Mouse (Mus musculus): ENCODE data around the gene Samhd1. TPM values are rescaled to one million over a fixed set of nuclear protein-coding genes. Genes with fewer than 3 reads are reported as not detected.
A peak's percentile ranks its signal among the peaks of the same experiment; 100 is the strongest.

Gene Samhd1
- polyA plus RNA-seq, 1 experiment from 2014 or later: 32.4 TPM

GRCm38 (mm10) chr2:157078793-157079700, 56.0 kb downstream of the Samhd1 start, which contains the start of gene Soga1:
Soga1 (minus strand) TSS chr2:157079254.
- H3K9ac ChIP-seq (ENCODE audit: low read length): peak within 1 kb of the TSS; percentile 95
- peak within 1 kb of the TSS; percentile 80 for H3K4me3 ChIP-seq (ENCODE audit: low read length)
- H3K4me1 ChIP-seq (replicated peaks; ENCODE audit: control insufficient read depth, insufficient read depth, low read length): peaks cover 35% of the 10 kb centered on the region
- H3K9me3 ChIP-seq (ENCODE audit: control insufficient read depth, low read length): no peaks in the 10 kb centered on the region
- ATAC-seq (ENCODE audit: low read depth): peak; percentile 91
- H3K4me2 ChIP-seq (ENCODE audit: low read depth, low read length): peak within 1 kb of the TSS; percentile 65
- H3K27ac ChIP-seq (ENCODE audit: low read length): peak within 1 kb of the TSS; percentile 95
- under 1% methylated on average over 86 of the region's 136 CpGs for WGBS
- H3K36me3 ChIP-seq (ENCODE audit: control insufficient read depth, insufficient read depth, low read length): no peaks in the 10 kb centered on the region
- H3K27me3 ChIP-seq (ENCODE audit: control insufficient read depth, insufficient read depth, low read depth, low read length): no peaks in the 10 kb centered on the region

- Histone ChIP-seq H3K4me3 (ENCODE audit: low read length) (peak overlapping the region; percentile 80), H3K4me2 (ENCODE audit: low read depth, low read length) (peak overlapping the region; percentile 65), H3K9me3 (ENCODE audit: control insufficient read depth, low read length) (no peaks in the 10 kb centered on the region), H3K4me1 (replicated peaks; ENCODE audit: control insufficient read depth, insufficient read depth, low read length) (peaks cover 44% of the 10 kb centered on the region), H3K27me3 (ENCODE audit: control insufficient read depth, insufficient read depth, low read depth, low read length) (no peaks in the 10 kb centered on the region), H3K36me3 (ENCODE audit: control insufficient read depth, insufficient read depth, low read length) (no peaks in the 10 kb centered on the region), H3K9ac (ENCODE audit: low read length) (peak overlapping the region; percentile 95), H3K27ac (ENCODE audit: low read length) (peak overlapping the region; percentile 95)
- under 1% methylated on average over 44 of the region's 79 CpGs for WGBS
- peak; percentile 10 for ATAC-seq (ENCODE audit: low read depth)
Observed at GRCm38 (mm10) chr2:157078059-157078792, 56.8 kb downstream of the Samhd1 start.

GRCm38 (mm10) chr2:157077641-157078058, 57.4 kb downstream of the Samhd1 start:
- Histone ChIP-seq H3K36me3 (ENCODE audit: control insufficient read depth, insufficient read depth, low read length) (no peaks in the 10 kb centered on the region), H3K4me3 (ENCODE audit: low read length) (peak overlapping the region; percentile 80), H3K27ac (ENCODE audit: low read length) (peak overlapping the region; percentile 95), H3K9ac (ENCODE audit: low read length) (peak overlapping the region; percentile 95), H3K9me3 (ENCODE audit: control insufficient read depth, low read length) (no peaks in the 10 kb centered on the region), H3K4me1 (replicated peaks; ENCODE audit: control insufficient read depth, insufficient read depth, low read length) (peaks cover 49% of the 10 kb centered on the region), H3K4me2 (ENCODE audit: low read depth, low read length) (peak overlapping the region; percentile 65), H3K27me3 (ENCODE audit: control insufficient read depth, insufficient read depth, low read depth, low read length) (no peaks in the 10 kb centered on the region)
- under 1% methylated on average over 15 of the region's 15 CpGs for WGBS
- ATAC-seq (ENCODE audit: low read depth): peak; percentile 36

DNA sequence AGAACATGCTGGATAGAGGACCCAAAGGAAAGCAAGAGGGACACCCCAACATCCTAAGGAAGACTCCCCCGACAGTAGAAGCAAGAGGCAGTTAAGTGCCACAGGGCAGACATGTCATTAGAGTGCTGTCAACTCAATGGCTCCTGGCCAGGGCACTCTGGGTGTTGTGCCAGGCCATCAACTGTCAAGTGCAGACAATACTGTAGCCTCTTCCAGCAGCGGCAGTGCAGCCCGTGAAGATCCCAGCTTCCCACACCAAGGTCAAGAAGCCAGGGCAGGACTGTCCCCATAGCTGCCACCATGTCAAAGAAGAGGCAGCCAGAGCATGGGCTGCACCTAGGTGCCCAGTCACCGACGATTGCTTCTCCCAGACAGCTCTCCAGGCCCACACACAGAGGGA, 57.9 kb downstream of the Samhd1 start:
- H3K9ac ChIP-seq (ENCODE audit: low read length): peak overlapping the region; percentile 95
- H3K27ac ChIP-seq (ENCODE audit: low read length): peak overlapping the region; percentile 95
- H3K36me3 ChIP-seq (ENCODE audit: control insufficient read depth, insufficient read depth, low read length): no peaks in the 10 kb centered on the region
- no peak for ATAC-seq (ENCODE audit: low read depth)
- no peaks in the 10 kb centered on the region for H3K9me3 ChIP-seq (ENCODE audit: control insufficient read depth, low read length)
- peaks cover 54% of the 10 kb centered on the region for H3K4me1 ChIP-seq (replicated peaks; ENCODE audit: control insufficient read depth, insufficient read depth, low read length)
- peak overlapping the region; percentile 65 for H3K4me2 ChIP-seq (ENCODE audit: low read depth, low read length)
- 14% methylated on average over 5 of the region's 5 CpGs for WGBS
- H3K4me3 ChIP-seq (ENCODE audit: low read length): peak overlapping the region; percentile 80
- no peaks in the 10 kb centered on the region for H3K27me3 ChIP-seq (ENCODE audit: control insufficient read depth, insufficient read depth, low read depth, low read length)

GRCm38 (mm10) chr2:157076585-157076984, 58.5 kb downstream of the Samhd1 start:
- 60% methylated on average over 7 of the region's 7 CpGs for WGBS
- Histone ChIP-seq H3K36me3 (ENCODE audit: control insufficient read depth, insufficient read depth, low read length) (no peaks in the 10 kb centered on the region), H3K27me3 (ENCODE audit: control insufficient read depth, insufficient read depth, low read depth, low read length) (no peaks in the 10 kb centered on the region), H3K9ac (ENCODE audit: low read length) (0 out of 2 replicates have a peak overlapping the region, but pooled peaks have one; percentile 9), H3K4me3 (ENCODE audit: low read length) (peak overlapping the region; percentile 80), H3K27ac (ENCODE audit: low read length) (peak overlapping the region; percentile 43), H3K4me1 (replicated peaks; ENCODE audit: control insufficient read depth, insufficient read depth, low read length) (peaks cover 60% of the 10 kb centered on the region), H3K9me3 (ENCODE audit: control insufficient read depth, low read length) (no peaks in the 10 kb centered on the region), H3K4me2 (ENCODE audit: low read depth, low read length) (peak overlapping the region; percentile 65)
- no peak for ATAC-seq (ENCODE audit: low read depth)

DNA sequence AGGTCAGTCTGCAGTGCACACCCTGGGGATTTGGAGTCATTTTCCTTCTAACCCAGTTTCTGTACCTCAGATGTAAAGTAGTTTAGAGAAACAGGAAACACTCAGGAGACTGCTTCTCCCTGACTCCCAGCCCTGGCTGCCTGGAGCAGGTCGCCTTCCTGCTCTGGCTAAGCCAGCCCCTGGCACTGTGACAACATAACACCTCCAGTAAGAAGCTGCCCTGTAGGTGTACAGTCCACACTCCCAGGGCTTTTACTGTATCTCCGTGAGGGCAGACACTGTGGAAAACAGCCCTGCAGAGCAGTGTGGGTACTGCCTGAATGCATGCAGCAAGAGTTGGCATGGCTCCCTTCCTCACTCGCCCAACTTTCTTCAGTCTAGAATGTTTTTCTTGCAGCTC, 59.4 kb downstream of the Samhd1 start:
- WGBS: 7% methylated on average over 3 of the region's 3 CpGs
- H3K27ac ChIP-seq (ENCODE audit: low read length): peak overlapping the region; percentile 82

GRCm38 (mm10) chr2:157075226-157075625, 59.8 kb downstream of the Samhd1 start:
- Histone ChIP-seq H3K27me3 (ENCODE audit: control insufficient read depth, insufficient read depth, low read depth, low read length) (no peaks in the 10 kb centered on the region), H3K4me2 (ENCODE audit: low read depth, low read length) (peak overlapping the region; percentile 65), H3K9me3 (ENCODE audit: control insufficient read depth, low read length) (no peaks in the 10 kb centered on the region), H3K4me3 (ENCODE audit: low read length) (peak overlapping the region; percentile 80), H3K27ac (ENCODE audit: low read length) (peak overlapping the region; percentile 82), H3K4me1 (replicated peaks; ENCODE audit: control insufficient read depth, insufficient read depth, low read length) (peaks cover 74% of the 10 kb centered on the region), H3K9ac (ENCODE audit: low read length) (peak overlapping the region; percentile 50), H3K36me3 (ENCODE audit: control insufficient read depth, insufficient read depth, low read length) (no peaks in the 10 kb centered on the region)
- WGBS: 75% methylated on average over 3 of the region's 3 CpGs
- no peak for ATAC-seq (ENCODE audit: low read depth)

More for the DNA sequence above, 59.4 kb downstream of the Samhd1 start:
- Histone ChIP-seq H3K9me3 (ENCODE audit: control insufficient read depth, low read length) (no peaks in the 10 kb centered on the region), H3K36me3 (ENCODE audit: control insufficient read depth, insufficient read depth, low read length) (no peaks in the 10 kb centered on the region), H3K4me3 (ENCODE audit: low read length) (peak overlapping the region; percentile 80), H3K4me2 (ENCODE audit: low read depth, low read length) (peak overlapping the region; percentile 65), H3K9ac (ENCODE audit: low read length) (peak overlapping the region; percentile 50), H3K27me3 (ENCODE audit: control insufficient read depth, insufficient read depth, low read depth, low read length) (no peaks in the 10 kb centered on the region), H3K4me1 (replicated peaks; ENCODE audit: control insufficient read depth, insufficient read depth, low read length) (peaks cover 69% of the 10 kb centered on the region)
- no peak for ATAC-seq (ENCODE audit: low read depth)

- peak overlapping the region; percentile 65 for H3K4me2 ChIP-seq (ENCODE audit: low read depth, low read length)
- peak overlapping the region; percentile 82 for H3K27ac ChIP-seq (ENCODE audit: low read length)
- 34% methylated on average over 5 of the region's 5 CpGs for WGBS
- ATAC-seq (ENCODE audit: low read depth): no peak
- no peak overlapping the region for H3K9ac ChIP-seq (ENCODE audit: low read length)
- H3K36me3 ChIP-seq (ENCODE audit: control insufficient read depth, insufficient read depth, low read length): no peaks in the 10 kb centered on the region
- peak overlapping the region; percentile 80 for H3K4me3 ChIP-seq (ENCODE audit: low read length)
- no peaks in the 10 kb centered on the region for H3K9me3 ChIP-seq (ENCODE audit: control insufficient read depth, low read length)
- H3K27me3 ChIP-seq (ENCODE audit: control insufficient read depth, insufficient read depth, low read depth, low read length): no peaks in the 10 kb centered on the region
- peaks cover 76% of the 10 kb centered on the region for H3K4me1 ChIP-seq (replicated peaks; ENCODE audit: control insufficient read depth, insufficient read depth, low read length)
Observed at GRCm38 (mm10) chr2:157074772-157075171, 60.3 kb downstream of the Samhd1 start.

Measured in lung, embryonic 16.5 days (tissue).